Mouse (Mus musculus) hindbrain, postnatal 0 days (tissue): ENCODE data around the gene March4. TPM values are rescaled to one million over a fixed set of nuclear protein-coding genes. Genes with fewer than 3 reads are reported as not detected.
A peak's percentile ranks its signal among the peaks of the same experiment; 100 is the strongest.

ENCODE experiments used
- ATAC-seq: fragments of 200-750 bp; cut with Nextera tagmentation; 2 replicates; pipeline ENCODE4 v1.8.0; 2017; ENCODE audit warnings: mild to moderate bottlenecking, moderate TSS enrichment, moderate library complexity
- DNase-seq: peaks from one replicate; pipeline ENCODE4 v3.0.0-alpha.2; 2015; ENCODE audit warnings: low spot score
- H3K27ac ChIP-seq: fragments of 300-500 bp; sonication (generic); 2 replicates; pipeline ENCODE4 v1.5.1; 2014; ENCODE audit warnings: mild to moderate bottlenecking
- H3K27me3 ChIP-seq: fragments of 300-500 bp; sonication (generic); 2 replicates; pipeline ENCODE4 v1.6.1; 2014; ENCODE audit warnings: low read length, mixed read lengths; ENCODE audit not compliant: insufficient read depth
- H3K36me3 ChIP-seq: fragments of 300-500 bp; sonication (generic); 2 replicates; pipeline ENCODE4 v1.6.1; 2014; ENCODE audit warnings: low read length, mixed read lengths; ENCODE audit not compliant: insufficient read depth
- H3K4me1 ChIP-seq: fragments of 300-500 bp; sonication (generic); 2 replicates; pipeline ENCODE4 v1.6.1; 2014; ENCODE audit warnings: antibody characterized with exemption, low read length, mixed read lengths; ENCODE audit not compliant: insufficient read depth
- H3K4me2 ChIP-seq: fragments of 300-500 bp; sonication (generic); 2 replicates; pipeline ENCODE4 v1.6.1; 2014; ENCODE audit warnings: low read depth, mild to moderate bottlenecking, low read length, moderate library complexity, mixed read lengths
- H3K4me3 ChIP-seq: fragments of 300-500 bp; sonication (generic); 2 replicates; pipeline ENCODE4 v1.5.1; 2014; ENCODE audit warnings: low read length
- H3K9ac ChIP-seq: fragments of 300-500 bp; sonication (generic); replicated peaks from 2 replicates; pipeline ENCODE4 v1.6.1; 2014; ENCODE audit warnings: mild to moderate bottlenecking, low read length, moderate library complexity, mixed read lengths
- H3K9me3 ChIP-seq: fragments of 300-500 bp; sonication (generic); 2 replicates; pipeline ENCODE4 v1.6.1; 2016; ENCODE audit warnings: low read length, mixed read lengths
- CTCF ChIP-seq: IDR thresholded peaks from 2 replicates; pipeline ENCODE4 v1.5.1; 2016; ENCODE audit warnings: antibody characterized with exemption, control low read depth, low read depth
- WGBS: fragments of 180-500 bp; shearing (Covaris S2); extraction: QIAGEN DNeasy Blood & Tissue Kit; methylation state at CpG from one replicate; pipeline ENCODE4 v1.1.7; 2014; 5-methylcytosine and 5-hydroxymethylcytosine counted together
- polyA plus RNA-seq: library from polyadenylated mRNA; unstranded; fragments of >200 nt; fragmentation: Nextera tagmentation; extraction: Ambion mirVana; gene quantifications from 2 replicates; pipeline ENCODE4 v1.2.1, GENCODE M21; 2015
- total RNA-seq: library from RNA; depleted of rRNA; stranded (reverse); fragments of >200 nt; gene quantifications from 2 replicates; pipeline ENCODE4 v1.2.3, GENCODE M21; 2014

Gene March4
- total and polyA plus RNA-seq, 2 experiments from 2014 or later, result 7.5 to 34.6 TPM

- Histone ChIP-seq H3K27ac (no peak overlapping the region), H3K4me1 (no peaks in the 10 kb centered on the region), H3K4me2 (no peak overlapping the region), H3K9me3 (no peaks in the 10 kb centered on the region), H3K4me3 (no peak overlapping the region), H3K9ac (no peak overlapping the region), H3K36me3 (no peaks in the 10 kb centered on the region), H3K27me3 (no peaks in the 10 kb centered on the region)
- WGBS, result 47% methylated on average over 14 of the region's 14 CpGs
- ATAC-seq (peak; percentile 81), DNase-seq (peak; percentile 69)
- no peak for TF ChIP-seq CTCF
Observed at GRCm38 (mm10) chr1:72406505-72407079, 130.1 kb downstream of the March4 start.

- no peak for ATAC-seq
- 71% methylated on average over 8 of the region's 8 CpGs for WGBS
- no peak for TF ChIP-seq CTCF
Observed at GRCm38 (mm10) chr1:72401331-72402069, 135.2 kb downstream of the March4 start.

GRCm38 (mm10) chr1:72400616-72401015, 136.1 kb downstream of the March4 start:
- no peaks in the 10 kb centered on the region for H3K4me1 ChIP-seq
- no peaks in the 10 kb centered on the region for H3K27me3 ChIP-seq
- no peaks in the 10 kb centered on the region for H3K36me3 ChIP-seq
- DNase-seq (peak; percentile 72), ATAC-seq (peak; percentile 65)
- 56% methylated on average over 9 of the region's 9 CpGs for WGBS
- TF ChIP-seq CTCF, result no peak
- H3K4me2 ChIP-seq, result no peak overlapping the region
- no peak overlapping the region for H3K4me3 ChIP-seq
- no peaks in the 10 kb centered on the region for H3K9me3 ChIP-seq
- peak overlapping the region; percentile 58; the same call in 1 of the 2 replicates for H3K27ac ChIP-seq
- no peak overlapping the region for H3K9ac ChIP-seq

More at GRCm38 (mm10) chr1:72401331-72402069, 135.2 kb downstream of the March4 start:
- Histone ChIP-seq H3K9ac (no peak overlapping the region), H3K4me2 (no peak overlapping the region), H3K36me3 (no peaks in the 10 kb centered on the region), H3K27ac (no peak overlapping the region), H3K9me3 (no peaks in the 10 kb centered on the region), H3K4me1 (no peaks in the 10 kb centered on the region), H3K27me3 (no peaks in the 10 kb centered on the region), H3K4me3 (no peak overlapping the region)
- no peak for DNase-seq

DNA sequence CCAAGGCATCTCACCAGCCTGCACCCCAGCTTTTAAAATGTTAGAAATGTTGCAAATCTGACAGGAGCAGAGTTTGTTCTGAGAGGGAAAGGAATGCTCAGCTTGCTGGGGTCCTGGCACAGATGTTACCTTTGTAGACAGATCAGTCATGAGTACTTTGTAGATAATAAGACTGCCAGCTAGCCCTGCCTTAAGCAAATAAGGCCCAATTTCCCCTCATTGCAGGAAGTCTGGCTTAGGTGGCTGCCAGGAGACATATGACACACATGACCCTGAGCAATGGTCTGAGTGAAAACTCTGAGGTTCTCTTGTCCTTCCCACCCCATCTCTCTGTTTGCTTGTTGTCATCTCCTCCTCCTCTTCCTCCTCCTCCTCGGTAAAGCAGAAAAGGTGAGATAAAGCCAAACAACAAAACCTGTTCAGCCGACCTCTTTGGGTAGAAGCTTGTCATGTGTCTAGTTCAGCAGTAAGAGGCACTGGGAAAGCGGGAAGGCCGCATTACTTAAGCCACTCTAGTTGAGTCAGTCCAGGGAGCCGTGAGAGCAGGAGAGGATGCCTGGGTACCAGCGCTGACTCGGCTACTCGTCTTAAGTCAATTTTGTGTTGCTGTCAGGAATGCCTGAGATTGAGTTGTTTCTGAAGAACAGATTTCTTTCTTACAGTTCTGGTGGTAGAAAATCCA, 136.9 kb downstream of the March4 start:
- Histone ChIP-seq H3K4me3 (no peak overlapping the region), H3K36me3 (no peaks in the 10 kb centered on the region), H3K4me2 (no peak overlapping the region), H3K9me3 (no peaks in the 10 kb centered on the region), H3K9ac (no peak overlapping the region), H3K27me3 (no peaks in the 10 kb centered on the region), H3K27ac (peak overlapping the region; percentile 28; the same call in 1 of the 2 replicates), H3K4me1 (no peaks in the 10 kb centered on the region)
- 80% methylated on average over 8 of the region's 8 CpGs for WGBS
- ATAC-seq, result no peak
- no peak for TF ChIP-seq CTCF
- no peak for DNase-seq

DNA sequence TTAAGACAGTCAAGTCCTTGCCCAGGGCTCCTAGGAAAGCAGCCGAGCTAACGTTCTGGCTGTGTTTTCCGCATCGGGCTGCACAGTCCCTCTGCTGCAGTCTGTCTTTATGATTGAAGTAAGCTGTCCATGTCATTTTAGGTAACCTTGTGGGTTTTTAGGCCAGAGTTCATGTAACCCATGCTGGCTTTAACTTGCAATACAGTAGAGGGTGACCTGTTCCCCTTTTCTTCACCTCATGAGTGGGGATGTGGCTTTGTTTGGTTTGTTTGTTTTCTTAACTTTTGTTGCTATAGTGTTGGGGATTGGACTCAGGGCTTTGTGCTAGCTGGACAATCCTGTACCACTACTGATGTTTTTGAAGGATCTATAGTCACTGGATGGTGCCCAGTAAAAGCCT, 146.3 kb downstream of the March4 start:
- no peak overlapping the region for H3K27ac ChIP-seq
- no peak for TF ChIP-seq CTCF
- no peak overlapping the region for H3K4me3 ChIP-seq
- DNase-seq (no peak), ATAC-seq (no peak)
- no peak overlapping the region for H3K4me2 ChIP-seq
- no peaks in the 10 kb centered on the region for H3K36me3 ChIP-seq
- 58% methylated on average over 4 of the region's 4 CpGs for WGBS
- H3K9ac ChIP-seq, result no peak overlapping the region
- no peaks in the 10 kb centered on the region for H3K27me3 ChIP-seq
- H3K9me3 ChIP-seq, result no peaks in the 10 kb centered on the region
- H3K4me1 ChIP-seq, result no peaks in the 10 kb centered on the region

- Histone ChIP-seq H3K4me3 (no peak overlapping the region), H3K36me3 (no peaks in the 10 kb centered on the region), H3K9ac (no peak overlapping the region), H3K27ac (no peak overlapping the region), H3K4me2 (no peak overlapping the region), H3K27me3 (no peaks in the 10 kb centered on the region), H3K9me3 (no peaks in the 10 kb centered on the region), H3K4me1 (no peaks in the 10 kb centered on the region)
- 63% methylated on average over 5 of the region's 5 CpGs for whole genome bisulfite sequencing
- ATAC-seq (peak; percentile 40; the same call in 1 of the 2 replicates), DNase-seq (peak; percentile 29)
- TF ChIP-seq CTCF, result peak; percentile 30; the same call in 1 of the 2 replicates
Observed at GRCm38 (mm10) chr1:72383651-72384050, 153.1 kb downstream of the March4 start.
